Mouse (Mus musculus) layer of hippocampus, adult 2 months (tissue): ENCODE results near the gene Ptprg. TPM values are rescaled to one million over a fixed set of nuclear protein-coding genes. Genes with fewer than 3 reads are reported as not detected.

Experiments used
- DNase-seq, 2 experiments: peaks; one replicate each; pipeline ENCODE4 v3.0.0; 2022; ENCODE audit warnings: low spot score in 2 of 2
- H3K27ac ChIP-seq: fragments of 200-600 bp; 2 replicates; pipeline ENCODE4 v1.8.1; 2022
- H3K4me3 ChIP-seq: fragments of 200-600 bp; 2 replicates; pipeline ENCODE4 v1.8.1; 2022; ENCODE audit warnings: mild to moderate bottlenecking
- CTCF ChIP-seq: fragments of 200-600 bp; conservative IDR thresholded peaks from 2 replicates; pipeline ENCODE4 v1.8.1; 2022; ENCODE audit warnings: antibody characterized with exemption, mild to moderate bottlenecking, moderate library complexity
- total RNA-seq, 2 experiments: library from RNA; stranded (reverse); gene quantifications; 2 replicates each; pipeline ENCODE4 v1.2.3; 2021

Ptprg gene
- total RNA-seq, 2 experiments from 2014 or later = 106 to 112 TPM

- no peak for TF ChIP-seq CTCF
- Histone ChIP-seq H3K4me3 (no peak overlapping the region), H3K27ac (peak overlapping the region; percentile 16; the same call in 1 of the 2 replicates)
- DNase-seq = peak; percentile 34 to 69
These were observed 608.5 kb downstream of the Ptprg start for GRCm38 (mm10) chr14:12161738-12162310.

- DNase-seq = no peak
- no peak for TF ChIP-seq CTCF
- peak overlapping the region; percentile 16; the same call in 1 of the 2 replicates for H3K27ac ChIP-seq
- H3K4me3 ChIP-seq = no peak overlapping the region
These were observed 609.1 kb downstream of the Ptprg start for GRCm38 (mm10) chr14:12162331-12162854.

- DNase-seq = no peak
- H3K4me3 ChIP-seq = no peak overlapping the region
- H3K27ac ChIP-seq = no peak overlapping the region
- TF ChIP-seq CTCF = no peak
These were observed 609.9 kb downstream of the Ptprg start for GRCm38 (mm10) chr14:12163196-12163595.

GRCm38 (mm10) chr14:12167215-12167614 lies 613.9 kb downstream of the Ptprg start:
- DNase-seq = no peak
- TF ChIP-seq CTCF = no peak
- Histone ChIP-seq H3K27ac (no peak overlapping the region), H3K4me3 (no peak overlapping the region)

GRCm38 (mm10) chr14:12167651-12168050 lies 614.3 kb downstream of the Ptprg start:
- Histone ChIP-seq H3K27ac (no peak overlapping the region), H3K4me3 (no peak overlapping the region)
- no peak for DNase-seq
- no peak for TF ChIP-seq CTCF

GRCm38 (mm10) chr14:12177436-12177835 lies 624.1 kb downstream of the Ptprg start:
- no peak for TF ChIP-seq CTCF
- H3K27ac ChIP-seq = peak overlapping the region; percentile 52
- peak; percentile 31 to 58 for DNase-seq
- no peak overlapping the region for H3K4me3 ChIP-seq

- Histone ChIP-seq H3K4me3 (no peak overlapping the region), H3K27ac (no peak overlapping the region)
- TF ChIP-seq CTCF = no peak
- DNase-seq = no peak
These were observed 625.3 kb downstream of the Ptprg start for GRCm38 (mm10) chr14:12178645-12179044.

- Histone ChIP-seq H3K4me3 (no peak overlapping the region), H3K27ac (no peak overlapping the region)
- DNase-seq = no peak
- TF ChIP-seq CTCF = no peak
These were observed 626.8 kb downstream of the Ptprg start for GRCm38 (mm10) chr14:12180116-12180515.

GRCm38 (mm10) chr14:12185040-12185439 lies 631.7 kb downstream of the Ptprg start:
- TF ChIP-seq CTCF = no peak
- no peak overlapping the region for H3K27ac ChIP-seq
- no peak overlapping the region for H3K4me3 ChIP-seq
- peak; percentile 54 to 60 for DNase-seq

- TF ChIP-seq CTCF = no peak
- no peak for DNase-seq
- no peak overlapping the region for H3K27ac ChIP-seq
- no peak overlapping the region for H3K4me3 ChIP-seq
These were observed 635.0 kb downstream of the Ptprg start for GRCm38 (mm10) chr14:12188352-12188751.

GRCm38 (mm10) chr14:12189266-12189665 lies 635.9 kb downstream of the Ptprg start:
- H3K4me3 ChIP-seq = no peak overlapping the region
- no peak for DNase-seq
- TF ChIP-seq CTCF = no peak
- H3K27ac ChIP-seq = peak overlapping the region; percentile 46; the same call in 1 of the 2 replicates

GRCm38 (mm10) chr14:12189717-12190600 lies 636.6 kb downstream of the Ptprg start:
- peak overlapping the region; percentile 46; the same call in 1 of the 2 replicates for H3K27ac ChIP-seq
- DNase-seq = peak in 1 of 2 experiments; percentile 19
- no peak for TF ChIP-seq CTCF
- H3K4me3 ChIP-seq = peak overlapping the region; percentile 32

- Histone ChIP-seq H3K4me3 (peak overlapping the region; percentile 32), H3K27ac (no peak overlapping the region)
- DNase-seq = no peak
- TF ChIP-seq CTCF = no peak
These were observed 637.7 kb downstream of the Ptprg start for GRCm38 (mm10) chr14:12191076-12191475.
